Mouse (Mus musculus): ENCODE results near the gene Tekt3.

Tekt3 gene

GRCm38 (mm10) chr11:63122776-63123350 lies 61.4 kb downstream of the Tekt3 start:
- DNase-seq (ENCODE audit: extremely low spot score, low read depth, low spot score) = no peak

- DNase-seq (ENCODE audit: extremely low spot score, low read depth, low spot score) = peak; percentile 50
These were observed 62.9 kb downstream of the Tekt3 start for GRCm38 (mm10) chr11:63124316-63124715.

GRCm38 (mm10) chr11:63125832-63126456 lies 64.5 kb downstream of the Tekt3 start:
- DNase-seq (ENCODE audit: extremely low spot score, low read depth, low spot score) = no peak

- no peak for DNase-seq (ENCODE audit: extremely low spot score, low read depth, low spot score)
These were observed 65.5 kb downstream of the Tekt3 start for GRCm38 (mm10) chr11:63126976-63127375.

GRCm38 (mm10) chr11:63127513-63127912 lies 66.1 kb downstream of the Tekt3 start:
- DNase-seq (ENCODE audit: extremely low spot score, low read depth, low spot score) = no peak

- DNase-seq (ENCODE audit: extremely low spot score, low read depth, low spot score) = no peak
These were observed 67.3 kb downstream of the Tekt3 start, which contains the start of gene Pmp22 for GRCm38 (mm10) chr11:63128784-63129183. Gene Pmp22 (plus strand): TSS chr11:63128982.

DNA sequence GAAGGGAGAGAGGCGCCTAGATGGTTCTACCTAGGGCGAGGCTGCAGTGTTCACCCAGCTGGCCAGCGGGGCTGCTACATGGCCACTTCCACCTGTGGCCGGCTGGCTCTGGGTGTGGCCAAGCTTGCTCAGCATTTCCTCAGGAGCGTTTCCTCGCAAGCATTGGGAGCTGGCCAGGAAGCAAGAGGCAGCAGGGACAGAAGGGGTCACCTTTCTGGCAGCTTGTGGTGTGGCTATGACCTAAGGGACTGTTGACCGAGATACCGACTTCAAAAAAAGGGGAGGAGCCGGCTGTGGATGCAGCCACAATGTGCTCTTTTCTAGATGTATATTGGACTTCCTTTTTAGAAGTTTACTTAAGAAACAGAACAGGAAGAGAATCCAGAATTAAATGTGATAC lies 67.9 kb downstream of the Tekt3 start:
- DNase-seq (ENCODE audit: extremely low spot score, low read depth, low spot score) = no peak

DNA sequence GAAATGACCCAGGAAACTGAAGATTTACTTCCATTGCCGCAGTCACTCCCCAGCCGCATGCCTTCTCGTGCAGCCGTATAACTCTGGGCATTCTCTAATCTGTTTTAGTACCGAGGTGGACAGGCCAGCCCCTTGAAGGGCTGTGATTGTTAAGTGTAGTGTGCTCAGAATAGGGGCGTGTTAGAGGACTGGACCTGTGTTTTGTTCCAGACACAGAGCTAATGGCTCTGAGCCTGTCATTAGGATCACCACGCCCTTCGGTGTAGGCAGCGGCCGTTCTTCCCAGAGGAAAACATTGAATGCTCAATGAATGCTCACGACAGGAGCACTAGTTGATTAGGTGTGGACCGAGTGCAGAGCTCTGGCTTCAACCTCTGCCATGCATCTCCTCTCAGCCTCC lies 68.4 kb downstream of the Tekt3 start:
- DNase-seq (ENCODE audit: extremely low spot score, low read depth, low spot score) = no peak

GRCm38 (mm10) chr11:63130497-63130896 lies 69.0 kb downstream of the Tekt3 start:
- no peak for DNase-seq (ENCODE audit: extremely low spot score, low read depth, low spot score)

DNA sequence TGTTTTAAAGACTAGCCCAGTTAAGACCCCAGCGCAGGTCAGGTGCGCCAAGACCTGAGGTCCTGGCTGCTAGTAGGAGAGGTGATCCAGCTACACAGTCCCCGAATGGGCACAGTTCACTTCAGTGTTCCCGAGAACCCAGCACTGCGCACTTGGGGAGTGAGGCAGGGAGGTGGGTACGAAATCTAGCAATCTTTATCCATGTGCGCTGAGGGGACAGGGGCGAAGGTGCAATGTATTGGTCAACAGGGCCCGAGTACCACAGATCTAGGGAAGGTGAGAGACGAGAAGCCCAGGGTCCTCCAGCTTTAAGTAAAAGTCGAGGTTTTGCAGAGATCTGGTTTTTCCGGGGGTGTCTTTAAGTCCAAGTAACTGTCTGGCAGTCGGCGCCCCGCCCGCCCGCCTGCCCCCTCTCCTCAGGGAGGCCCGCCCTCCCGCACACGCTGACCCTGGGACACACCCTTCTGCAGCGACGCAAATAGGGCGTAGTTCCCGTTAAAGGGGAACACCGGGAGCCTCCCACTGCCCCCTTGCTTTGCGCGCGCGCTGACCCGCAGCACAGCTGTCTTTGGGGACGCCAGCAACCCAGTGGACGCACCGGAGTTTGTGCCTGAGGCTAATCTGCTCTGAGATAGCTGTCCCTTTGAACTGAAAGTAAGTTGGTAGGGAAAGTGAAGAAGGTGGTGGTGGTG lies 69.7 kb downstream of the Tekt3 start:
- DNase-seq (ENCODE audit: extremely low spot score, low read depth, low spot score) = no peak

- no peak for DNase-seq (ENCODE audit: extremely low spot score, low read depth, low spot score)
These were observed 70.2 kb downstream of the Tekt3 start for GRCm38 (mm10) chr11:63131693-63132040.

DNA sequence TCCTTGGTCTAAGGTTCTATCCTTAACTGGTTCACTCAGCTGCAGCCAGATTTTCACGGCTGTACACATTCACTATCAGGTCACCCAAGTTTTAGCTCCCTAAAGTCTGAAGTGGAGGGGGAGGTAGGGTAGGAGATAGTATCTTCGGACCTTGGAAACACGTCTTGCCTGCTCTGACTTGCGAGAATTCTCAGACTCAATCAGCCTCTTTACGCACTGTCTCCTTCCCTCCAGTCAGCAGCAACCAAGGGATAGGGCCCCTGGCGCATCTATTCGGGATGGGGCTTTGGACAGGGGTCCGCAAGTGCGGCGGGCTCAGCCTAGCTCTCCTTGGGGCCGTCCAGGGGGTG lies 70.7 kb downstream of the Tekt3 start:
- no peak for DNase-seq (ENCODE audit: extremely low spot score, low read depth, low spot score)

GRCm38 (mm10) chr11:63132501-63133435 lies 71.3 kb downstream of the Tekt3 start:
- DNase-seq (ENCODE audit: extremely low spot score, low read depth, low spot score) = no peak

DNA sequence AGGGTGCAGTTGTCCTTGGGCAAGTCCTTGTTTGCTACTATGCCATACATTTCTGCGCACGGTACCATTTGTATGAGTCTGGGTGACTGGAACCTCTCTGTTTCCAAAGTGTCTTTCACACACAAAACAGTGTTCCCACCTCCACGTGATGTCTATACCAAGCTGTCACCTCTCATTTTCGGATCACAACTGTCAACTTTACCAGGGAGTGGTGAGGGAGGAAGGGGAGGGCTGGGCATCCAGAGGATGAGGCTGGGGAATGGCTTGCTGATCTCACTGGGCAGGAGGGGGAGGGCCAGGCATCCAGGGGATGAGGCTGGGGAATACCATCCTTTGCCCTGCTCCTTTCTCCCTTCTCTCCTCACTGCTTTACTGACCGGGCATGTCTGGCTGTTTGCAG lies 72.6 kb downstream of the Tekt3 start:
- DNase-seq (ENCODE audit: extremely low spot score, low read depth, low spot score) = no peak

DNA sequence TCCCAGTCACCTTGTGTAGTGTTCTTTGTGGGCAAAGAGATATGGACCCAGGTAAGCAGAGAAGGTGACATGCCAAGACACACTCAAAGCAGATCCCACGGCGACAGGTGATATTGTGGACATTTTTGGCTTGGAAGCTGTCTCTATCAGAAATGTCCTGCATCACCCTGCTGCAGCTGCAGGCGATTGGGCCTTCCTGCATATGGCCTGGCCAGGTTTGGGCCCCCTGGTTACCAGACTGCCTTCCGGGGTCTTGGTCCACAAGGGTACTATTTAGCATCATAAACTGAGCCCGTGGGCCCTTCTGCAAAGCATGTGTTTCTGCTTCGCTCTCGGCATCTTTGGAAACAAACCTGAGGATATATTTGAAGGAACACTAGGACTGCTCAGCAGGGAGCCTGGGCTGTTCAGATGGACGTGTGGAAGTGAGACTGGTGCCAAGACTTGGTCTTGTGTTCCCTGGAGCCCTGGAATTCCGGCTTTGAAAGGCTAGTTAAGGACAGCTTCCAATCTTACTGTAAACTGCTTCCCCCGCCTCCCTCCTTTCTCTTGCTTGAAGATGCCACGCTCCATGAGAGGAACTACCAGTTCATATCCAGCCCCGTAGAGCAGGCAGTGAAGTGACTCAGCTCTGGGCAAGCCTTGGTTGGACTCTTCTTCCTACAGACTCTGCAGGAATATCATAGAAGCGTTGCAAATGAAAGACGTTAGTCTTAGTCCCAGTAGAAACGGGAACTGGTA lies 73.5 kb downstream of the Tekt3 start:
- DNase-seq (ENCODE audit: extremely low spot score, low read depth, low spot score) = no peak

GRCm38 (mm10) chr11:63135622-63136021 lies 74.2 kb downstream of the Tekt3 start:
- peak; percentile 80 for DNase-seq (ENCODE audit: extremely low spot score, low read depth, low spot score)

GRCm38 (mm10) chr11:63136205-63136604 lies 74.8 kb downstream of the Tekt3 start:
- no peak for DNase-seq (ENCODE audit: extremely low spot score, low read depth, low spot score)

DNA sequence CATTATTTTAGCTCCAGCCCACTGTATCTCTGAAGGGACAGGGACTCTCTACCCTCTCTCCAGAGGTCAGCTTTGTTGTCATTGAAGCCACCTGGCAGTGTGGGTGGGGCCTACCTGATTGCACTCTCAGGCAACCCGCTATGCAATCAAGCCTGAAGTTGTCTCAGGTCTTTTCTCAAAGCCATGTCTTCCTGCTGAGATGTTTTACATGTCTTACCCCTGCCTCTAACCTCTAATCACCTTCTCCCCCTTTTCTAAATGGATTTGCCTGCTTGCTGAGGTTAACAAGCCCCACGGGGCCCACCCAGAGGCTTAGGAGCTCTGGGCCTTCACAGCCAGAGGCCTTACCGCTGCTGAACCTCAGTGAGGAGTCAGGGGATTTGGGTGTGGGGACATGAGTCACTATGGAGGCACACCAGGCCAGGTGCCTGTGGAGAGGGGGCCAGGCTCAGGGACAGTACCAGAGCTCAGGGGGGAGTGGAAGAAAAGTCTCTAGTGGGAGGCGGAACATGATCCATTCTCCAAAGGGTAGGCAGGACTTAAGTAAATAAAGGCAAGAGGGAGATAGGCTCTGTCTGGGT lies 75.5 kb downstream of the Tekt3 start:
- no peak for DNase-seq (ENCODE audit: extremely low spot score, low read depth, low spot score)

- no peak for DNase-seq (ENCODE audit: extremely low spot score, low read depth, low spot score)
These were observed 77.3 kb downstream of the Tekt3 start for GRCm38 (mm10) chr11:63138739-63139138.

- DNase-seq (ENCODE audit: extremely low spot score, low read depth, low spot score) = no peak
These were observed 80.9 kb downstream of the Tekt3 start for GRCm38 (mm10) chr11:63142311-63142710.

All from hindlimb bud, embryonic 11.5 days (tissue).